Mouse (Mus musculus) heart, embryonic 15.5 days (tissue): ENCODE measurements around the gene Aspg. TPM values are rescaled to one million over a fixed set of nuclear protein-coding genes. Genes with fewer than 3 reads are reported as not detected.

Experiments
- ATAC-seq: fragments of 200-750 bp; cut with Nextera tagmentation; replicated peaks from 2 replicates; pipeline ENCODE4 v1.8.0; 2017; ENCODE audit warnings: low read depth, moderate TSS enrichment; ENCODE audit not compliant: insufficient number of reproducible peaks, insufficient read depth, low FRiP score
- H3K27ac ChIP-seq: fragments of 300-500 bp; sonication (generic); 2 replicates; pipeline ENCODE4 v1.5.1; 2015; ENCODE audit warnings: mild to moderate bottlenecking, inconsistent platforms
- H3K27me3 ChIP-seq: fragments of 300-500 bp; sonication (generic); 2 replicates; pipeline ENCODE4 v1.6.1; 2015; ENCODE audit warnings: inconsistent platforms
- H3K36me3 ChIP-seq: fragments of 300-500 bp; sonication (generic); 2 replicates; pipeline ENCODE4 v1.6.1; 2015; ENCODE audit warnings: mild to moderate bottlenecking, inconsistent platforms
- H3K4me1 ChIP-seq: fragments of 300-500 bp; sonication (generic); replicated peaks from 2 replicates; pipeline ENCODE4 v1.6.1; 2015; ENCODE audit warnings: inconsistent platforms
- H3K4me2 ChIP-seq: fragments of 300-500 bp; sonication (generic); 2 replicates; pipeline ENCODE4 v1.6.1; 2015; ENCODE audit warnings: inconsistent platforms, mild to moderate bottlenecking, moderate library complexity
- H3K4me3 ChIP-seq: fragments of 300-500 bp; sonication (generic); 2 replicates; pipeline ENCODE4 v1.5.1; 2015; ENCODE audit warnings: mild to moderate bottlenecking, inconsistent platforms
- H3K9ac ChIP-seq: fragments of 300-500 bp; sonication (generic); 2 replicates; pipeline ENCODE4 v1.6.1; 2015; ENCODE audit warnings: mild to moderate bottlenecking, inconsistent platforms
- H3K9me3 ChIP-seq: fragments of 300-500 bp; sonication (generic); replicated peaks from 2 replicates; pipeline ENCODE4 v1.6.1; 2016; ENCODE audit warnings: inconsistent platforms
- WGBS: fragments of 180-500 bp; shearing (Covaris S2); methylation state at CpG from one replicate; pipeline ENCODE4 v1.1.7; 2015; ENCODE audit warnings: mixed read lengths; 5-methylcytosine and 5-hydroxymethylcytosine counted together
- polyA plus RNA-seq: library from polyadenylated mRNA; unstranded; fragments of >200 nt; fragmentation: Nextera tagmentation; extraction: Ambion mirVana; gene quantifications from 2 replicates; pipeline ENCODE4 v1.2.1, GENCODE M21; 2015

The Aspg gene
- polyA plus RNA-seq, 1 experiment from 2014 or later: 0.45 TPM

GRCm38 (mm10) chr12:112151980-112152362, 45.5 kb downstream of the Aspg start:
- no peak overlapping the region for H3K4me2 ChIP-seq

GRCm38 (mm10) chr12:112153597-112153996, 47.1 kb downstream of the Aspg start:
- H3K27me3 ChIP-seq: peaks cover 11% of the 10 kb centered on the region
- 70% methylated on average over 12 of the region's 12 CpGs for WGBS
- 0 out of 2 replicates have a peak, but pooled peaks have one; percentile 6 for ATAC-seq
- no peak overlapping the region for H3K9ac ChIP-seq
- H3K36me3 ChIP-seq: no peaks in the 10 kb centered on the region
- H3K27ac ChIP-seq: peak overlapping the region; percentile 82
- peaks cover 46% of the 10 kb centered on the region for H3K4me1 ChIP-seq
- H3K9me3 ChIP-seq: no peaks in the 10 kb centered on the region
- no peak overlapping the region for H3K4me3 ChIP-seq
- H3K4me2 ChIP-seq: 0 out of 2 replicates have a peak overlapping the region, but pooled peaks have one; percentile 8

More at GRCm38 (mm10) chr12:112151980-112152362, 45.5 kb downstream of the Aspg start:
- WGBS: 58% methylated on average over 6 of the region's 6 CpGs
- Histone ChIP-seq H3K4me3 (no peak overlapping the region), H3K9me3 (no peaks in the 10 kb centered on the region), H3K27ac (no peak overlapping the region), H3K9ac (no peak overlapping the region), H3K27me3 (peaks cover 19% of the 10 kb centered on the region), H3K4me1 (peaks cover 49% of the 10 kb centered on the region), H3K36me3 (no peaks in the 10 kb centered on the region)
- ATAC-seq: no peak

GRCm38 (mm10) chr12:112154476-112154875, 48.0 kb downstream of the Aspg start:
- no peak overlapping the region for H3K4me3 ChIP-seq
- 58% methylated on average over 5 of the region's 5 CpGs for WGBS
- no peak overlapping the region for H3K4me2 ChIP-seq
- no peaks in the 10 kb centered on the region for H3K36me3 ChIP-seq
- peak overlapping the region; percentile 82 for H3K27ac ChIP-seq
- H3K9me3 ChIP-seq: no peaks in the 10 kb centered on the region
- ATAC-seq: no peak
- H3K4me1 ChIP-seq: peaks cover 42% of the 10 kb centered on the region
- 0 out of 2 replicates have a peak, but pooled peaks cover 7% of the 10 kb centered on the region for H3K27me3 ChIP-seq
- H3K9ac ChIP-seq: no peak overlapping the region

DNA sequence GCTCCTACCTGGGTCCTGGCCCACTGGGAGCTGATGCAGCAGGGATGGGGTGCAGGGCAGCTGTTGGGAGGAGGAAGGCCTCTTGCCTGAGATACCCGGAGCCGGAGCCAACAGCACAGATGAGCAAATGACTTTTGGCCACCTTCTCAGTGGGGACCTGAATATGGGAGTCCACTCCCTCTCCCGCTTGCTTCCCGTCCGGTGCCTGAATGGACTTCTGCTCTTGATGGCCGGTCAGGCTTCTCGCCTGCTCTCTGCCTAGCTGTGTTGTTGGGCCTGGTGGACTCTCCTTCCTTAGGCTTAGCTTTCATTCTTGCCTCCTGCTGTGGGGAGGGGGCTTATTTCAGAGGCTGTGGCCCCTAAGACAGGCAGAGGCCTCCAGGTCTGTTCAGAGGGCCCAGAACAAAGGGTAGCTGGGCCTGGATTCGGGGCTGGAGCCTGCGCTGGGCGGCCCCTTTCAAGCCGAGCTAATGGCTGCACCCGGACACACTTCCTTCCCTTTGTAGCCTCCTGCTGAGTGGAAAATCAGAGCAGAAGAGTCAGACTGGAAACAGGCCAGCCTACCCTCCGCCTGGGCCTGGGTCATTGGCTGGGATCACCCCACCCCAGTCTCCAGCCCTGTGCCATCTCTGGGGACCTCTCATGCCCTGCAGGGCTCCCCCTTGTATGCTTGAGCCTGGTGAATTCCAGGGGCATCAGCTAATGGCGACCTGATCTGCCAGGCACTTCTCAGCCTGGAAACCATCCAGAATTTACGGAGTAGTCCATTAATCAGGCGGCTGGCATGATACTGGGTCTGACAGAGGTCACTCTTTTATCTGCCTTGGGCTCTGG, 49.0 kb downstream of the Aspg start:
- peak overlapping the region; percentile 82 for H3K27ac ChIP-seq
- H3K9me3 ChIP-seq: no peaks in the 10 kb centered on the region
- peaks cover 35% of the 10 kb centered on the region for H3K4me1 ChIP-seq
- no peaks in the 10 kb centered on the region for H3K36me3 ChIP-seq
- H3K9ac ChIP-seq: no peak overlapping the region
- 0 out of 2 replicates have a peak, but pooled peaks cover 7% of the 10 kb centered on the region for H3K27me3 ChIP-seq
- 55% methylated on average over 16 of the region's 16 CpGs for WGBS
- peak overlapping the region; percentile 13; the same call in 1 of the 2 replicates for H3K4me2 ChIP-seq
- peak; percentile 42 for ATAC-seq
- no peak overlapping the region for H3K4me3 ChIP-seq

- 0 out of 2 replicates have a peak, but pooled peaks cover 8% of the 10 kb centered on the region for H3K27me3 ChIP-seq
- H3K4me3 ChIP-seq: no peak overlapping the region
- no peak overlapping the region for H3K27ac ChIP-seq
- no peaks in the 10 kb centered on the region for H3K36me3 ChIP-seq
- H3K9me3 ChIP-seq: no peaks in the 10 kb centered on the region
- no peak overlapping the region for H3K9ac ChIP-seq
- ATAC-seq: no peak
- no peak overlapping the region for H3K4me2 ChIP-seq
- 88% methylated on average over 6 of the region's 6 CpGs for WGBS
- H3K4me1 ChIP-seq: peaks cover 28% of the 10 kb centered on the region
These were observed 50.3 kb downstream of the Aspg start for GRCm38 (mm10) chr12:112156804-112157203.

- Histone ChIP-seq H3K27ac (no peak overlapping the region), H3K4me2 (no peak overlapping the region), H3K4me3 (no peak overlapping the region), H3K36me3 (no peaks in the 10 kb centered on the region), H3K9me3 (no peaks in the 10 kb centered on the region), H3K27me3 (0 out of 2 replicates have a peak, but pooled peaks cover 13% of the 10 kb centered on the region), H3K9ac (no peak overlapping the region), H3K4me1 (peaks cover 28% of the 10 kb centered on the region)
- ATAC-seq: no peak
- WGBS: 61% methylated on average over 8 of the region's 8 CpGs
These were observed 51.8 kb downstream of the Aspg start for GRCm38 (mm10) chr12:112158246-112158645.

DNA sequence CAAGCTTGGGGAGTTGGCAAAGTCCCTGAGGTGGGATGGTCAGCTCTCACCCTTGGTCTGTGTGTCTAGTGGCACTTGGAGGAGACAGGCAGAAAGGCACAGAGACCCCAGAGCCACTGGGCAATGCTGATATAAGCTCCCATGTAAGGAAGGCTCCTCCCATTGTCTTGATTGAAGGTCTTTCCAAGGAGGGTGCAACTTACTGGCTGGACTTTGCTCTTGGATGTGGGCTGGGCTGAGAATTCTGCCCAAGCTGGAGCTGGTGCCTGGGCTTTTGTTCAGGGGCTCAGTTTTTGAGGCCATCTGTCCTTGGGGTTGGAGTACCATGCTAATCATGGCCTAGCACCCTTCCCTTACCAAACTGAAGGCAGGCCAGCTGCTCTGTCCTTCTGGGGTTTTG, 52.3 kb downstream of the Aspg start:
- ATAC-seq: no peak
- Histone ChIP-seq H3K27me3 (0 out of 2 replicates have a peak, but pooled peaks cover 13% of the 10 kb centered on the region), H3K4me2 (no peak overlapping the region), H3K27ac (no peak overlapping the region), H3K4me3 (no peak overlapping the region), H3K4me1 (peaks cover 26% of the 10 kb centered on the region), H3K9me3 (no peaks in the 10 kb centered on the region), H3K9ac (no peak overlapping the region), H3K36me3 (no peaks in the 10 kb centered on the region)

DNA sequence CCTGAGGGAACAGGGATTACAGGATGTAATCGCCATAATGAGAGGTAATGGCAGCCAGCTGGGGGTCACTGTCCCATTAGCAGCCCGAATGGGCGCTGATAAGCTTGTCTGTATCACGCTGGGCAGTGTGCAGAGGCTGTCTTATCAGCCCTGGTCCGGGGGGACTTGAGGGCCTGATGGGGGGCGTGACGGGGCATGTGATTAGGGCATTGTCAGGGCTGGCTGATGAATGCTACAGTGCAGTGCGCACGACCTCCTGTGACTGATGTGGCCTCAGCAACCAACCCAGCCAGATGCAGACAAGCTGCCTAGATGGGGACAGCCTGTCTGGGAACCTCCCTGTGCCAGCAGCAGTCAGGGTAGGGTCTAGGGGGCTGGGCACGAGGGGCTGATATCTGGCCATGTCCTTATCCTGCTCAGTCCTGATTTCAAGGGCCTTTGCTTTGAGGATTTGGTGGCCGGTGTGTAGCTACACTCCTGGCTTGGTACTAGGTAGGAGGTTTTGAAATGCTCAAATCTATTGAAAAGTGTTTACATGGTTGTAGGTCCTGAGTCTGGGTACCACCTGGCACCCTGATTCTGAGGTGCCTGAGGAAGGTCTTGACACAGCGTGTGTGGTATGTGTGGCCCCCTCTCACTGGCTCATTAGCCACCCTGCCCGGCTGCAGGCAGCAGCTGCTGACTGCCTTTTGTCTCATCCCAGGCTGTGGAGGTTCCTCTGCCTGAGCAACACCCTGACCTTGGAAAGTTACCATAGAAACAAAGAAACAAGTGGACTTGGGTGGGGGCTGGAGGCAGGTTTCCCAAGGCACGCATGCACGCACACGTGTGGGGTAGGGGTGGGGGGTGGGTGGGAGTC, 57.7 kb downstream of the Aspg start:
- H3K9me3 ChIP-seq: no peaks in the 10 kb centered on the region
- no peak overlapping the region for H3K9ac ChIP-seq

DNA sequence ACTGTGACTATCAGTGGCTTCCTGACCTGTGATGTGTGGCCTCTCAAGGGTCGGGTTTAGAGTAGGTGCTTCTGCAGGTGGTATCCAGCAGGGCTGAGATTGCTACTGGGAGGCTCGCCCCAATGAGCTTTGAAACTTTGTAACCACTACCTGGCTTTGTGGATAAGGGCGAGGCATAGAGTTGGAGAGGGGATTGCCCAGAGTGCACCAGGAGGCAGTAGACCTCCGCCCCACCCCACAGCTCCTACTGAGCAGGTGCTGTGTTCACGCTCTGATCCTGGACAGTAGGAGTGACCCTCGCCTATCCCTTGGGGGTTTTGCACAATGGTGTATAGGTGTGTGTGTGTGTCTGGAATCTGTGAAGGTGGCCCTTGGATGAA, 58.4 kb downstream of the Aspg start:
- no peak for ATAC-seq
- WGBS: 71% methylated on average over 6 of the region's 6 CpGs

More for the DNA sequence above, 57.7 kb downstream of the Aspg start:
- peak; percentile 71 for ATAC-seq
- Histone ChIP-seq H3K27ac (no peak overlapping the region), H3K36me3 (no peaks in the 10 kb centered on the region), H3K27me3 (0 out of 2 replicates have a peak, but pooled peaks cover 6% of the 10 kb centered on the region), H3K4me3 (no peak overlapping the region), H3K4me1 (peaks cover 23% of the 10 kb centered on the region), H3K4me2 (no peak overlapping the region)
- 25% methylated on average over 16 of the region's 16 CpGs for WGBS

GRCm38 (mm10) chr12:112169240-112169639, 62.8 kb downstream of the Aspg start:
- no peaks in the 10 kb centered on the region for H3K27me3 ChIP-seq
- H3K9me3 ChIP-seq: no peaks in the 10 kb centered on the region
- 52% methylated on average over 5 of the region's 5 CpGs for WGBS
- no peak overlapping the region for H3K4me2 ChIP-seq
- H3K4me3 ChIP-seq: no peak overlapping the region
- no peak for ATAC-seq
- H3K36me3 ChIP-seq: no peaks in the 10 kb centered on the region
- no peak overlapping the region for H3K9ac ChIP-seq
- peaks cover 26% of the 10 kb centered on the region for H3K4me1 ChIP-seq
- no peak overlapping the region for H3K27ac ChIP-seq

More for the DNA sequence above, 58.4 kb downstream of the Aspg start:
- Histone ChIP-seq H3K36me3 (no peaks in the 10 kb centered on the region), H3K9me3 (no peaks in the 10 kb centered on the region), H3K9ac (no peak overlapping the region), H3K4me2 (no peak overlapping the region), H3K4me3 (no peak overlapping the region), H3K4me1 (peaks cover 29% of the 10 kb centered on the region), H3K27me3 (0 out of 2 replicates have a peak, but pooled peaks cover 6% of the 10 kb centered on the region), H3K27ac (no peak overlapping the region)
